Comparison of ENCODE assay signal across 8 mouse cellular contexts in genomic region chr14:25420987-25421386, GRCm38 (mm10). TPM values are rescaled to one million over a fixed set of nuclear protein-coding genes. Genes with fewer than 3 reads are reported as not detected.
DNase-seq lines count a peak whose midpoint lies in the region; ATAC-seq and TF ChIP-seq lines count a peak whose summit lies in the region.

No protein-coding gene starts in this region.

- no peak for TF ChIP-seq CTCF in stomach, postnatal 0 days (IDR thresholded peaks at IDR 0.05; ENCODE audit: low read depth)

- 0 out of 2 replicates have a peak overlapping the region, but pooled peaks have one; percentile 35 for H3K9ac ChIP-seq in heart, embryonic 14.5 days (ENCODE audit: low read length)
- no peak overlapping the region for H3K9ac ChIP-seq in stomach, postnatal 0 days (ENCODE audit: low read length)

- DNase-seq in heart, adult 11 months, result peak; percentile 96
- no peak for DNase-seq in heart, adult 8-10 months (ENCODE audit: low spot score)
- peak; percentile 24 for DNase-seq in brain, adult 2 months (ENCODE audit: low read depth, low spot score)
- peak; percentile 62 for DNase-seq in kidney, postnatal 14 days
- DNase-seq in stomach, postnatal 0 days (ENCODE audit: low spot score), result no peak
- no peak for DNase-seq in cerebellum, adult 18-20 months
- DNase-seq in Muller cell, postnatal 12 days (ENCODE audit: inconsistent ontology term), result no peak

- no peaks in the 10 kb centered on the region for H3K27me3 ChIP-seq in heart, embryonic 14.5 days (ENCODE audit: control insufficient read depth, insufficient read depth, low read length)
- H3K27me3 ChIP-seq in stomach, postnatal 0 days (ENCODE audit: control insufficient read depth, insufficient read depth, low read length), result no peaks in the 10 kb centered on the region

- H3K27ac ChIP-seq in heart, embryonic 14.5 days (replicated peaks in 1 of 2; ENCODE audit: control insufficient read depth in 1 of 2, insufficient read depth in 1 of 2, low read depth in 2 of 2, low read length in 2 of 2), result peak overlapping the region; percentile 44 to 67; a peak in 3 of 4 replicates
- peak overlapping the region; percentile 56; the same call in 1 of the 2 replicates for H3K27ac ChIP-seq in stomach, postnatal 0 days (replicated peaks)

- TF ChIP-seq EP300 in stomach, postnatal 0 days (optimal IDR thresholded peaks at IDR 0.05), result no peak

- H3K4me1 ChIP-seq in heart, embryonic 14.5 days (ENCODE audit: control insufficient read depth in 2 of 2, insufficient read depth in 2 of 2, low read length in 2 of 2), result peaks cover 34 to 46% of the 10 kb centered on the region in 2 experiments
- H3K4me1 ChIP-seq in stomach, postnatal 0 days (replicated peaks; ENCODE audit: control insufficient read depth, insufficient read depth), result peaks cover 14% of the 10 kb centered on the region

- H3K4me2 ChIP-seq in heart, embryonic 14.5 days (ENCODE audit: low read length), result no peak overlapping the region
- H3K4me2 ChIP-seq in stomach, postnatal 0 days (replicated peaks; ENCODE audit: low read depth), result no peak overlapping the region

- H3K36me3 ChIP-seq in heart, embryonic 14.5 days (ENCODE audit: control insufficient read depth, insufficient read depth, low read length), result no peaks in the 10 kb centered on the region
- no peaks in the 10 kb centered on the region for H3K36me3 ChIP-seq in stomach, postnatal 0 days (ENCODE audit: control insufficient read depth, insufficient read depth, low read length)

- ATAC-seq in heart, embryonic 14.5 days (ENCODE audit: insufficient number of reproducible peaks, insufficient read depth, low FRiP score, low read depth), result no peak
- ATAC-seq in stomach, postnatal 0 days (ENCODE audit: low FRiP score, low TSS enrichment), result peak; percentile 6; the same call in 1 of the 2 replicates

- WGBS in heart, embryonic 14.5 days, result 81% methylated on average over 1 of the region's 1 CpGs
- 88% methylated on average over 1 of the region's 1 CpGs for WGBS in stomach, postnatal 0 days

- no peak overlapping the region for H3K4me3 ChIP-seq in heart, embryonic 14.5 days (ENCODE audit: control insufficient read depth in 1 of 2, insufficient read depth in 1 of 2, low read depth in 1 of 2, low read length in 2 of 2)
- H3K4me3 ChIP-seq in stomach, postnatal 0 days (ENCODE audit: low read depth, low read length), result no peak overlapping the region

- no peaks in the 10 kb centered on the region for H3K9me3 ChIP-seq in heart, embryonic 14.5 days (ENCODE audit: control insufficient read depth, low read length)
- no peaks in the 10 kb centered on the region for H3K9me3 ChIP-seq in stomach, postnatal 0 days (ENCODE audit: control insufficient read depth, low read length)

RNA-seq across cellular contexts. Expression of gene Zmiz1, which starts 38.0 kb away (rescaled TPM):
- total RNA-seq in heart, adult 8-10 months (2022), result 10 to 100 TPM; 34.7 to 44.1 (median 40.4) TPM
- 27.7 and 31.3 TPM in 2 replicates for polyA plus RNA-seq in heart, embryonic 14.5 days (2014; fragmentation: Nextera tagmentation; extraction: Ambion mirVana)
- polyA plus RNA-seq in stomach, postnatal 0 days (2015; fragmentation: Nextera tagmentation; extraction: Ambion mirVana), result 13.0 and 13.8 TPM in 2 replicates

Comparison
In these comparisons a context has a peak if more than half of its experiments do, and no peak if none do; other contexts are left out.
1. DNase-seq: peak in heart, adult 11 months (single experiment), brain, adult 2 months (single experiment) and kidney, postnatal 14 days (single experiment); none in heart, adult 8-10 months (single experiment), stomach, postnatal 0 days (single experiment), cerebellum, adult 18-20 months (0 of 2) and Muller cell, postnatal 12 days (single experiment).